Mouse (Mus musculus): ENCODE measurements at regions not wholly inside any gene's neighbourhood (a gene's known extent, or its start where the extent isn't known, plus 50 kb on each side); places are given as distances from the start of the nearest gene placed in this dataset.

DNA sequence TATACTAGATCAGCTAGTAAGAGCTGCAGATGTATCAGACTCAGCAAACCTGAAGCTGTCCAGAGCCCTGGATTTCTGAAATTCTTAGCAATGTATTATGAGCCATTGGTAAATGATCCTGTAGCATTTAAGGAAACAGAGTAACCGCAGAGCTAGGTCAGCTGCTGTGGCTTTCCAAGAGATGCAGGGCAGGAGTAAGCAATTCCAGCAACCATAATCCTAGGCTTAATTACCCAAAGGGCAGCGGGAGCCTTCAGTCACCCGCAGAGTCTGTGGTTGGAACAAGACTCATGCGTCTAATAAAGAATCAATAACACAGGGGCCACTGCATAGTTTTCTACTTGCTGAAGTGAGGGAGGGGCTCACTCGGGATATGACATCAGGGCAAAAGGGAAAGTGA is 115.2 kb upstream of the Cdh11 start:
- TF ChIP-seq CTCF (IDR thresholded peaks at IDR 0.05; ENCODE audit: borderline replicate concordance, insufficient read depth, low read length): no peak
- TF ChIP-seq POLR2A (IDR thresholded peaks at IDR 0.05; ENCODE audit: low read depth, low read length): no peak
